Mouse (Mus musculus) urinary bladder, postnatal 4 days (tissue): ENCODE results near the gene Ttbk1.
A peak's percentile ranks its signal among the peaks of the same experiment; 100 is the strongest.

Experiments used
- DNase-seq, 2 experiments: peaks; one replicate each; pipeline ENCODE4 v3.0.0; 2021 to 2022; ENCODE audit warnings: low spot score in 2 of 2

The Ttbk1 gene

GRCm38 (mm10) chr17:46476601-46477000, 10.9 kb downstream of the Ttbk1 start:
- no peak for DNase-seq

- no peak for DNase-seq
Observed at GRCm38 (mm10) chr17:46467830-46468229, 19.6 kb downstream of the Ttbk1 start.

GRCm38 (mm10) chr17:46462226-46462625, 25.2 kb downstream of the Ttbk1 start:
- no peak for DNase-seq

- no peak for DNase-seq
Observed at GRCm38 (mm10) chr17:46461347-46461746, 26.1 kb downstream of the Ttbk1 start.

GRCm38 (mm10) chr17:46460673-46461072, 26.8 kb downstream of the Ttbk1 start:
- DNase-seq: no peak

GRCm38 (mm10) chr17:46458439-46458838, 29.0 kb downstream of the Ttbk1 start:
- DNase-seq: no peak

GRCm38 (mm10) chr17:46457791-46458190, 29.7 kb downstream of the Ttbk1 start:
- DNase-seq: no peak

GRCm38 (mm10) chr17:46455110-46455691, 32.3 kb downstream of the Ttbk1 start:
- DNase-seq: peak in 1 of 2 experiments; percentile 44

- no peak for DNase-seq
Observed at GRCm38 (mm10) chr17:46454539-46454938, 32.9 kb downstream of the Ttbk1 start.

- no peak for DNase-seq
Observed at GRCm38 (mm10) chr17:46453970-46454411, 33.5 kb downstream of the Ttbk1 start.

GRCm38 (mm10) chr17:46453302-46453948, 34.0 kb downstream of the Ttbk1 start:
- DNase-seq: no peak

GRCm38 (mm10) chr17:46452683-46453082, 34.8 kb downstream of the Ttbk1 start:
- DNase-seq: no peak

GRCm38 (mm10) chr17:46446264-46446663, 41.2 kb downstream of the Ttbk1 start:
- DNase-seq: no peak

- no peak for DNase-seq
Observed at GRCm38 (mm10) chr17:46444839-46445579, 42.5 kb downstream of the Ttbk1 start.

- no peak for DNase-seq
Observed at GRCm38 (mm10) chr17:46439176-46439575, 48.3 kb downstream of the Ttbk1 start.

GRCm38 (mm10) chr17:46438298-46438873, 49.1 kb downstream of the Ttbk1 start, which contains the start of gene Slc22a7:
Gene Slc22a7, minus strand, starts transcription at chr17:46438457.
- no peak for DNase-seq

- no peak for DNase-seq
Observed at GRCm38 (mm10) chr17:46436672-46437366, 50.7 kb downstream of the Ttbk1 start.

GRCm38 (mm10) chr17:46433627-46434026, 53.8 kb downstream of the Ttbk1 start:
- DNase-seq: no peak

GRCm38 (mm10) chr17:46428761-46429414, 58.6 kb downstream of the Ttbk1 start, which contains the start of gene Crip3:
Gene Crip3, plus strand, starts transcription at chr17:46428926.
- DNase-seq: no peak

GRCm38 (mm10) chr17:46426496-46426895, 61.0 kb downstream of the Ttbk1 start:
- DNase-seq: no peak

- DNase-seq: no peak
Observed at GRCm38 (mm10) chr17:46419717-46420116, 67.8 kb downstream of the Ttbk1 start.
